Mouse (Mus musculus) layer of hippocampus, adult 2 months (tissue): ENCODE results near the gene Apol11b. TPM values are rescaled to one million over a fixed set of nuclear protein-coding genes. Genes with fewer than 3 reads are reported as not detected.

ENCODE experiments used
- DNase-seq, 2 experiments: peaks; one replicate each; pipeline ENCODE4 v3.0.0; 2022; ENCODE audit warnings: low spot score in 2 of 2
- H3K27ac ChIP-seq: fragments of 200-600 bp; 2 replicates; pipeline ENCODE4 v1.8.1; 2022
- H3K4me3 ChIP-seq: fragments of 200-600 bp; 2 replicates; pipeline ENCODE4 v1.8.1; 2022; ENCODE audit warnings: mild to moderate bottlenecking
- CTCF ChIP-seq: fragments of 200-600 bp; conservative IDR thresholded peaks from 2 replicates; pipeline ENCODE4 v1.8.1; 2022; ENCODE audit warnings: antibody characterized with exemption, mild to moderate bottlenecking, moderate library complexity
- total RNA-seq, 2 experiments: library from RNA; stranded (reverse); gene quantifications; 2 replicates each; pipeline ENCODE4 v1.2.3; 2021

Gene Apol11b
- total RNA-seq, 2 experiments from 2014 or later: not detected

DNA sequence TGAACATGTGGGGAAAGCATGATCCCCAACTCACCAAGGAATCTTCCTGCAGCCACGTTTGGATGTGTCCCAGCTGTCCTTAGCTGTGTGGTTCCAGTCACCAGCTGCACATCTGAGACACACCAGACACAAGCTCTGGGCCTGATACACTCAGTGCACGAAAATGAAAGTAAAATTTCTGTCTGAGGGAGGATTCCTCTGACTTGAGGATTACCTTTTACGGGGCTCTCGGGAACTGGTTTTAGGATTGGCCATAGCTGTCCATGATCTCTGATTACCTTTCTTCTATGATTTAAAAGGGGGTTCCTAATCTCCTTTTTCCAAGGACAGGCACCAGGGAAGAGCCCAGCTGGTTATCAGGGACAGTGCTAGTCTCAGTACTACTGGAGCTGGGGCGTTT, 47.1 kb downstream of the Apol11b start, which contains the start of gene Apol10b:
Gene Apol10b, minus strand, starts transcription at position 165 of the 400 bp plus-strand sequence.
- no peak for DNase-seq
- Histone ChIP-seq H3K27ac (no peak within 1 kb of the TSS), H3K4me3 (no peak within 1 kb of the TSS)
- TF ChIP-seq CTCF: no peak

DNA sequence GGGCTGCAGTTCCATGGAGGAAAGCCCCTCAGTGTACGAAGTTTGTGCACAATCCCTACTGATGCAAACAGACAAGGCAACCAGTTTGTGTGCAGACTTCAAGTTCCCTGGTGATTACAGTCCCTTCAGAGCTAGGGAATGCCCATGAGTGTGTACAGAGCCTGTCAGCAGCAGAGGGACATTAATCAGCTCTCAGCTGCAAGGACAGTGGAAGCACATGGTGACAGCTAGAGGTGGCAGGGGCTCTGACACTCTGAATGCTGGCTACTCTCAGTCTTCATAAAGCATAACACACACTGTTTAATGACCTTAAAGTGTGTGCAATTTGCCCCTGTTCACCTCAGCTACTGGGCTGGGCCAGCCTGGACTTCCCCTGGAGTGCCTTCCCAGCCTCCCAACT, 49.5 kb downstream of the Apol11b start:
- Histone ChIP-seq H3K27ac (no peak overlapping the region), H3K4me3 (no peak overlapping the region)
- TF ChIP-seq CTCF: no peak
- DNase-seq: no peak

DNA sequence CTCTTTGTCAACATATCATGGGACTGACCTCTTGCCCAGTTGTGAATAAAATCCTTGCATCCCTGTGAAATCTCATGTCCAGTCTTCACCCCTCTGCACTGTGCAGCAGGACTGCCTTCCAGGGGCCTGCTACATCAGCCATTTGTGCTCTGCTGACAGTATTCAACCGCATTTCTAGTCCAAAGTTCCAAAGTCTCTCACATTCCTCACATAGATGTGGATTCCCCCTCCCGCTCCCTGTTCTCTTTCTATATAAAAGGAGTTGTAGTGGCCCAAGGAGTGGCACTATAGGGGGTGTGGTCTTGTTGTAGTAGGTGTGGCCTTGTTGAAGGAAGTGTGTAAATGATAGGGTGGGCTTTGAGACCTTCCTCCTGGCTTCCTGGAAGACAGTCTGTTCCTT, 52.2 kb downstream of the Apol11b start:
- TF ChIP-seq CTCF: no peak
- Histone ChIP-seq H3K27ac (no peak overlapping the region), H3K4me3 (no peak overlapping the region)
- DNase-seq: no peak

DNA sequence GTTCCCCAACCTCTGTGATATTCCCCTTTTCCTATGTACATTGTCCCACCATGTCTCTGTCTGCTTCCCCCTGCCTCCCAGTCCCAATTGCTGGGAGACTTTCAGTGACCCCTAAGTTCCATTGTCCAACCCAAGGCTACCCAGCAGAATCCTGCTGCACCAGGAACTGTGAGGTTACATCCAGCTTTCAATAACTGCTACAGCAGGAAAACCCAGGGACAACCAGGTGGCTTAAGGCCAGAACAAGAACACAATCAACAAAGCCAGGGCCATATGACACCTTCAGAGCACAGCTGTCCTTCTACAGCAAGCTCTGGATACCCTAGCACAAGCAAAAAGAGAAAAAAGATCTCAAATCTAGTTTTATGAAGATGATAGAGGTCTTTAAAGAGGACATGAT, 54.1 kb downstream of the Apol11b start:
- TF ChIP-seq CTCF: no peak
- DNase-seq: no peak
- Histone ChIP-seq H3K27ac (no peak overlapping the region), H3K4me3 (no peak overlapping the region)

DNA sequence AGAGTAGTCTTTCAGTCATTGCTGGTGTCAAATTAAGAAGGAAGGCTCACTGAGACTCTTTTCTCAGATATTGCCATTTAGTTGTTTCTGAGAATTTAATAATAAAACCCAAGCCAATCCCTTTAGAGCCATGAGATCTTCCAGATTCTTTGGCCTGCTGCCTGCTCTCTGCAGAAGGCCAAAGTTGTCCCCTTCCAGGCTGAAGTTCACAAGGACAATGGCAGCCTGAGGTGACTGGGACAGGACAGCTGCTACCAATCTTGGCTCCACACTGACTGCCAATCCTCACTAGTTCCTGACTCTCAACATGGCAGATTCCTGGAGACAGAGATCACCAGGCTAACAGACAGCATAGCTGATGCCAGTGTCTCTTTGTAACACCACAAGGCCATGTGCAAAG, 56.1 kb downstream of the Apol11b start:
- no peak for DNase-seq
- no peak for TF ChIP-seq CTCF

More for the DNA sequence above, 56.1 kb downstream of the Apol11b start:
- H3K4me3 ChIP-seq: no peak overlapping the region
- no peak overlapping the region for H3K27ac ChIP-seq

Other genes with a start within 250 kb of the Apol11b start
- not detected for gene Apol7a, start 244.2 kb downstream of the Apol11b start, total RNA-seq
- gene Apol9a, start 232.2 kb downstream of the Apol11b start, total RNA-seq: not detected
- not detected for gene Apol7b, start 195.8 kb downstream of the Apol11b start, total RNA-seq
- not detected for gene Apol10a, start 166.2 kb downstream of the Apol11b start, total RNA-seq
- not detected for gene Apol11a, start 135.0 kb downstream of the Apol11b start, total RNA-seq
- gene Apol7c, start 110.0 kb downstream of the Apol11b start, total RNA-seq: not detected
- not detected for gene 1700025B11Rik, start 81.4 kb downstream of the Apol11b start, total RNA-seq
- not detected for gene Apol10b, start 47.2 kb downstream of the Apol11b start, total RNA-seq
- gene Gm36245, start 44.0 kb downstream of the Apol11b start, total RNA-seq: not detected
- not detected for gene Apol7e, start 55.6 kb upstream of the Apol11b start, total RNA-seq
- not detected for gene Apol9b, start 85.8 kb upstream of the Apol11b start, total RNA-seq
- gene Apol8, start 113.7 kb upstream of the Apol11b start, total RNA-seq: 1 to 10 TPM; 5.7 to 7.4 TPM
- 10 to 100 TPM; 88.3 to 96.3 TPM for gene Myh9, start 198.9 kb upstream of the Apol11b start, total RNA-seq